Mouse (Mus musculus) liver, postnatal 0 days (tissue): ENCODE data around the gene Cyp2d34. TPM values are rescaled to one million over a fixed set of nuclear protein-coding genes. Genes with fewer than 3 reads are reported as not detected.

ENCODE experiments used
- ATAC-seq: fragments of 200-750 bp; cut with Nextera tagmentation; 2 replicates; pipeline ENCODE4 v1.8.0; 2017; ENCODE audit warnings: mild to moderate bottlenecking, moderate library complexity
- DNase-seq: peaks from one replicate; pipeline ENCODE4 v3.0.0-alpha.2; 2016
- H3K27ac ChIP-seq: fragments of 300-500 bp; sonication (generic); 2 replicates; pipeline ENCODE4 v1.5.1; 2014; ENCODE audit warnings: antibody characterized with exemption, moderate library complexity, mild to moderate bottlenecking, low read depth
- H3K27me3 ChIP-seq: fragments of 300-500 bp; sonication (generic); 2 replicates; pipeline ENCODE4 v1.6.1; 2014; ENCODE audit warnings: low read length, control low read depth, mixed read lengths; ENCODE audit not compliant: insufficient read depth
- H3K36me3 ChIP-seq: fragments of 300-500 bp; sonication (generic); replicated peaks from 2 replicates; pipeline ENCODE4 v1.6.1; 2014; ENCODE audit warnings: mild to moderate bottlenecking, control low read depth, low read length, moderate library complexity, mixed read lengths; ENCODE audit not compliant: insufficient read depth
- H3K4me1 ChIP-seq: fragments of 300-500 bp; sonication (generic); 2 replicates; pipeline ENCODE4 v1.6.1; 2014; ENCODE audit warnings: antibody characterized with exemption, mild to moderate bottlenecking, control low read depth; ENCODE audit not compliant: insufficient read depth
- H3K4me2 ChIP-seq: fragments of 300-500 bp; sonication (generic); 2 replicates; pipeline ENCODE4 v1.6.1; 2014; ENCODE audit warnings: low read depth, mild to moderate bottlenecking, low read length, moderate library complexity, mixed read lengths
- H3K4me3 ChIP-seq: fragments of 300-500 bp; sonication (generic); 2 replicates; pipeline ENCODE4 v1.5.1; 2014; ENCODE audit warnings: low read depth, low read length
- H3K9ac ChIP-seq: fragments of 300-500 bp; sonication (generic); replicated peaks from 2 replicates; pipeline ENCODE4 v1.6.1; 2014; ENCODE audit warnings: mild to moderate bottlenecking, moderate library complexity
- H3K9me3 ChIP-seq: fragments of 300-500 bp; sonication (generic); 2 replicates; pipeline ENCODE4 v1.6.1; 2016; ENCODE audit warnings: mild to moderate bottlenecking, control low read depth, low read length, mixed read lengths
- CTCF ChIP-seq: sonication (generic); IDR thresholded peaks from 2 replicates; pipeline ENCODE4 v1.5.1; 2016; ENCODE audit warnings: antibody characterized with exemption, low read depth
- EP300 ChIP-seq: IDR thresholded peaks from 2 replicates; pipeline ENCODE4 v1.6.1; 2016; ENCODE audit warnings: antibody characterized with exemption, low read depth, mild to moderate bottlenecking
- WGBS: fragments of 180-500 bp; shearing (Covaris S2); extraction: QIAGEN DNeasy Blood & Tissue Kit; methylation state at CpG from one replicate; pipeline ENCODE4 v1.1.7; 2014; ENCODE audit not compliant: insufficient replicate concordance; 5-methylcytosine and 5-hydroxymethylcytosine counted together
- microRNA-seq: library from miRNA; unstranded; fragments of <30 nt; microRNA quantifications from one replicate; pipeline ENCODE4, GENCODE M21; 2016
- polyA plus RNA-seq: library from polyadenylated mRNA; unstranded; fragments of >200 nt; fragmentation: Nextera tagmentation; extraction: Ambion mirVana; gene quantifications from 2 replicates; pipeline ENCODE4 v1.2.1, GENCODE M21; 2015

Cyp2d34 gene
- polyA plus RNA-seq, 1 experiment from 2014 or later: not detected

GRCm38 (mm10) chr15:82582621-82583020, 38.1 kb downstream of the Cyp2d34 start:
- H3K36me3 ChIP-seq: no peaks in the 10 kb centered on the region
- no peak overlapping the region for H3K4me2 ChIP-seq
- H3K4me3 ChIP-seq: no peak overlapping the region
- no peak overlapping the region for H3K27ac ChIP-seq
- no peaks in the 10 kb centered on the region for H3K27me3 ChIP-seq
- H3K9me3 ChIP-seq: no peaks in the 10 kb centered on the region
- WGBS: 72% methylated on average over 9 of the region's 9 CpGs
- no peak for ATAC-seq
- no peaks in the 10 kb centered on the region for H3K4me1 ChIP-seq
- no peak overlapping the region for H3K9ac ChIP-seq
- DNase-seq: no peak
- TF ChIP-seq EP300 (no peak), CTCF (no peak)

- 73% methylated on average over 2 of the region's 2 CpGs for WGBS
- no peak overlapping the region for H3K4me2 ChIP-seq
- no peaks in the 10 kb centered on the region for H3K36me3 ChIP-seq
- H3K27ac ChIP-seq: no peak overlapping the region
- TF ChIP-seq CTCF: no peak
- TF ChIP-seq EP300: no peak
- ATAC-seq: no peak
- no peaks in the 10 kb centered on the region for H3K4me1 ChIP-seq
- H3K4me3 ChIP-seq: no peak overlapping the region
- no peaks in the 10 kb centered on the region for H3K9me3 ChIP-seq
- no peak for DNase-seq
- H3K9ac ChIP-seq: no peak overlapping the region
- no peaks in the 10 kb centered on the region for H3K27me3 ChIP-seq
Measured at GRCm38 (mm10) chr15:82579071-82579470, 41.7 kb downstream of the Cyp2d34 start.

GRCm38 (mm10) chr15:82572856-82573255, 47.9 kb downstream of the Cyp2d34 start:
- Histone ChIP-seq H3K9ac (no peak overlapping the region), H3K4me2 (no peak overlapping the region), H3K27ac (no peak overlapping the region), H3K36me3 (no peaks in the 10 kb centered on the region), H3K27me3 (no peaks in the 10 kb centered on the region), H3K4me1 (no peaks in the 10 kb centered on the region), H3K4me3 (no peak overlapping the region), H3K9me3 (no peaks in the 10 kb centered on the region)
- TF ChIP-seq CTCF (no peak), EP300 (peak; percentile 66)
- ATAC-seq (peak; percentile 64), DNase-seq (no peak)
- 57% methylated on average over 1 of the region's 1 CpGs for WGBS

Small RNA genes lying within 50 kb of the gene (microRNA-seq; reads per million reads assigned to microRNA genes)
- gene Gm27463: not detected
- gene Gm27742: not detected

Other genes with a start within 250 kb of the Cyp2d34 start
- 42.0 and 44.9 TPM in 2 replicates for gene Cyp2d22, start 240.7 kb downstream of the Cyp2d34 start, polyA plus RNA-seq
- 0.20 and 0.25 TPM in 2 replicates for gene Cyp2d11, start 226.9 kb downstream of the Cyp2d34 start, polyA plus RNA-seq
- gene Cyp2d10, start 213.8 kb downstream of the Cyp2d34 start, polyA plus RNA-seq: 384 and 387 TPM in 2 replicates
- gene Cyp2d9, start 187.5 kb downstream of the Cyp2d34 start, polyA plus RNA-seq: 216 and 246 TPM in 2 replicates
- 0.07 TPM in 1 of 2 replicates, not detected in the other for gene Cyp2d12, start 65.9 kb downstream of the Cyp2d34 start, polyA plus RNA-seq
- gene Cyp2d40, start 143.2 kb upstream of the Cyp2d34 start, polyA plus RNA-seq: 0.83 and 1.3 TPM in 2 replicates
- 615 and 644 TPM in 2 replicates for gene Cyp2d26, start 173.3 kb upstream of the Cyp2d34 start, polyA plus RNA-seq